Mouse (Mus musculus) Muller cell, postnatal 12 days (primary cell): ENCODE results near the gene Clta.
A peak's percentile ranks its signal among the peaks of the same experiment; 100 is the strongest.
"Not testable (repeated sequence)": the region's sequence is repeated elsewhere in the genome, so short reads cannot be mapped to it uniquely, and the experiment has no call there.

ENCODE experiments used
- DNase-seq: peaks from one replicate; pipeline ENCODE4 v3.0.0-alpha.2; 2015; ENCODE audit errors: inconsistent ontology term

Clta gene

DNA sequence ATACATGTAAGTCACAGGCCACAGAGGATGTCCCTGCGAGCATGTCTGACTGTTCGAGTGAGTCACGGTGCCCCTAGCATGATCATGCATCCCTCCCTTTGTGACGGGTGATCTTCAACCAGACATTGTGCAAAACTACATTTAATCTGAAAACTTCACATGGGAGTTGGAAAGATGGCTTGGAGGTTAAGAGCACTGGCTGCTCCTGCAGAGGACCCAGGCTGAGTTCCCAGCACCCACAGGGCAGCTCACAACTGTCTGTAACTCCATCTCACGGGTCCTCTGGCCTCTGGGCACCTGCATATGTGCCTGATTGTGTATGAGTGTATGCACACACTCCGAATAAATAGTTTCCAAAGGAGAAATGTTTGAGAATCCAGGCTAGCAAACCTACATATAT, 20.0 kb downstream of the Clta start:
- no peak for DNase-seq

DNA sequence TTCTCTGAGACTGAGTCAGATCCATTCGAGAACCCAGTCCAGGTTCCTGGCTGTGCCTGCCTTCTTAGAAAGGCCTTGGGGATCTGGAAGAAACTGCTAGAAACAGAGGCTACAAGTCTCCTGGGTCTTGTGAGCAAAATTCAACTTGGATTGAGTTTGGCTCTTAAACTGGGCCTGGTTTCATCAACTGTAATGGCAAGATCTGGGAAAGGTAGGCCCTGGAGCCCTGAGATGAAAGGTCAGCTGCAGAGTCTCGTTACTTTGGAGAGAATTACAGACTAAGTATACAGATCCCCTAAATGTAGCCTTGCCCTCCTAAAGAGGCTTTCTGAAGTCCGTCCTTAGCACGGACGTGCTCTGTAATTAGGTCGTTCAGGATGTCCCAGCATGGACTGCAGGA, 21.3 kb downstream of the Clta start:
- no peak for DNase-seq

DNA sequence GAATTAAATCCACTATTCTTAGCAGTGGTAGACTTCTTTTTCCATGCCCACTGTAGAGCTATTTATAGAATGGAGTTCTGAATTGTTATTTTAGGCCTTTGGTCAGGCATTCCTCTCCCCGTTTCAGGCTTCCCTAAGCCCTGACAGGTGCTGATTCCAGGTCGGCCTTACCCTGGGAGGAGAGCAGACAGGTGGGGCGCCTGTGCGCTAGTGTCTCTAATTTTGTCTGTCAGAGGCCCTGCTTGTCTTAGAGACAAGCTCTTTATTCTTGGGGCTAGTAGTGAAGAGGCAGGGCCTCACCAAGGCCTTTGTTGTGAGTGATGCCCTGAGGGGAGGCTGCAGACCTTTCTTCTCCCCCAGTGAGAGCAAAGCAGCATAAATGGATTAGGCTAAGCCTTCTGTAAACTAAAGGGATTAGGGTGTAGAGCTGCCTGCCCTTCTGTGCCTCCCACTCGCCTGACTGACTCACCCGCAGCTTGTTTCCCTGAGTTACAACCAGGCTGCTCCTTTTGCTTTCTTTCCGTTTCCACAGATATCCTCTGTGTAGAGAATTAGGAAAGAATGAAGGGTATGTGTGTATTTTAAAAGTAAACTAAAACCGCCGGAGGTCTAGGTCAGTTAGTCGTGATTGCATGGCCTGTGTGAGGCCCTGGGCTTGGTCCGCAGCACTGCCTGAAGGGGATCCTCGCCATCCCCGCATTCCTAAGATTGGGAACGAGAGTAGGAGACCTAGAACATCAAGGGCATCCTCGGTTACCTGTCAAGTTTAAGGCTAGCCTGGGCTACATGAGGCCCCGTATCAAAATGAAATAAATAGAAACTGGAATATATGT, 24.3 kb downstream of the Clta start:
- DNase-seq = peak; percentile 68

DNA sequence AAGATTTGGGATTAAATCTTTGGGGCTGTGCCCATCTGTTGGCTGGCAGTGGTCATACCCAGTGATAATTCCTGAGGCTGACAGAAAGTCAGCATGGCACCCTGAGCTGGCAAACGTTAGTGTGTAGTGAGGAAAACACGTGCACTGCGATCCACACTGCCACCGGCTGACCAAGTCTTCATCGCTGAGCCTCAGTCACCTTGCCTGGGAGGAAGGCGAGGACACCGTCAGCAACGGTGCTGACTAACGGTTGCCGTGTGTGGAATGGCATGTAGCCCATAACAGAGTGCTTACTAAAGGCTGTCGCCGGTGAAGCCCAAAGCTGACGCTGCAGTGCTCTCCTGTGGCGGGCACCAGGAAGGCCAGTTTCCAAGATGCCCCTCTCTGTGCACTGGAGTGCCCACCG, 25.4 kb downstream of the Clta start:
- DNase-seq = no peak

DNA sequence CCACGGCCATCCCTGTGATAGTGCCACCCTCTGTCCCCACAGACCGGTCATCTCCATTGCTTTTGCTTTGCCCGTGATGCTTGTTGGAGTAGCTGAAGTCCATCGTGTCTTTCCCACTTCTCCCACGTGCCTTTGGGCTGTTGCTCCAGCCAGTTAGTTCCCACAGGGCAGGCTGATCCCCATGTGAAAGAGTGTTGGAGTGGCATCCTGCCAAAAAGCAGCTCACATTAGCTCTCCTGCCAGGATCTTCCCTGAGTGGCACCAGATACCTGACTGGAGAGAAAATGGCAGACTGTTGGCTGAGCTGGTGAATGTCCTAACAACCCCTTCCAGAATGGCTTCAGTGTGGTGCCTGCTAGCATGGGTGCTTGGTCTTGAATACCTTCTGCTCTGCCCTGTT, 27.3 kb downstream of the Clta start:
- peak; percentile 40 for DNase-seq

DNA sequence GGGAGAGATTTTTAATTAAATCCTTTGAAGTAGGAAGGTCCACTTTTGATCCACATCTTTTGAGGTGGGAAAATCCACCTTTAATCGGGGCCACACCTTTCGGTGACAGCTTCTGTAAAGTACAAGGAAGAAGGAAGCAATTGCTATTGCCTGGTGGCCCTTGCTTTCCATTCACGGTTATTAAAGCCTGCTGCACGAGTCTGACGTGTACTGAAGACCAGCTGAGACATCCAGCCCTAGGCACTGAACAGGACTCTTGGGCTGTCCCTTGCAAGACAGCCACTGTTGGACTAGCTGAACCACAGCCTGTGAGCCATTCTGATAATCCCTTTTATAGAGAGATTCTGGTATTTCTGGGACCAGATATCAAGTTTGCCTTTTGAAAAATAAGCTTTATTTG, 32.2 kb downstream of the Clta start:
- no peak for DNase-seq

DNA sequence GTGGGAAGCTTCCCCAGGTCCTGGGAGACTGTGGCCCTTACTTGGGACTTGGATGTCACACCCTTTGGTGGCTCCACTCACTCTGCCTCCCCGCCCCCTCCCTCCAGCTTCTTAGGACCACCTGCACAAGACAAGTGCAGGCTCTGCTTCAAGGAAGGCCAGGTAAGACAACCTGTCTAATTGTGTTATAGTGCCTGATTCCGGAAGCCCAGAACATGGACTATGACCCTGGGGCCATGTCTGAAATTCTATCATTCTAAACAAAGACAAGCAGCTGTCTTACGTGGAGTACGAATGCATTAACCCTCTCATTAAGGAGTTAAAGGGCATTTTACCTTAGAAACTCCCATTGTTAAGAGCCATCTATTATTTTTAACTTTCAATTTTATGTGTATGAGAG, 36.5 kb downstream of the Clta start:
- no peak for DNase-seq

DNA sequence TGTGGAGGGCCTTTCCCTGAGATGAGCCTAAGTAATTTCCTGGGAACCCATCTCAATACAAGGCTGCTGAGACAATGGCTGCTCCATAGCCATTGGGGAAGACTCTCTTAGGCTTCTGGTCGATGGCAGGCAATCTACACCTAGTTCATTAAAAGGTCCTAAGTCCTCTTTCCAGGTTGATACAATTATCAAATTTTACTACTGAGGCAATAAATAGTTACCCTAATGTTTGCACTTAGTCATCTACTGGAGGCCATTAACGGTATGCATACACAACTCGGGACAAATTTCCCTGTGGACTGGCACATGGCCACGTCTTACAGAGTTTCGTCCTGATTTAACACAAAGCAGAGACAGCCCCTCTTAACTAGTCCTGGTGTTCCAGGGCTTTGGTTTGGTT, 38.2 kb downstream of the Clta start:
- DNase-seq = no peak

DNA sequence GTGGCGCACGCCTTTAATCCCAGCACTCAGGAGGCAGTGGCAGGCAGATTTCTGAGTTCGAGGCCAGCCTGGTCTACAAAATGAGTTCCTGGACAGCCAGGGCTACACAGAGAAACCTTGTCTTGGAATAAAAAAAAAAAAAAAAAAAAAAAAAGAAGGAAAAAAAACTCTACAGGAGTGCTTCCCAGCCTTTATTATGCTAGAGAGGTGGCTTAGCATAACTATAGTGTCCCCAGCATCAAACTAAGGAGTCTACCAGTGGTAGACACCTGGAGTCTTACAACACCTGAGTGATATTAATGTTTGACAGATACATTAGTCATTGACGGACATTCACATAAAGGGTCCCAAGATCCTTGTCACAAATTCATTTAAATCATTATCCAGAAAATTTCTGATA, 38.9 kb downstream of the Clta start:
- DNase-seq = not testable (repeated sequence)

DNA sequence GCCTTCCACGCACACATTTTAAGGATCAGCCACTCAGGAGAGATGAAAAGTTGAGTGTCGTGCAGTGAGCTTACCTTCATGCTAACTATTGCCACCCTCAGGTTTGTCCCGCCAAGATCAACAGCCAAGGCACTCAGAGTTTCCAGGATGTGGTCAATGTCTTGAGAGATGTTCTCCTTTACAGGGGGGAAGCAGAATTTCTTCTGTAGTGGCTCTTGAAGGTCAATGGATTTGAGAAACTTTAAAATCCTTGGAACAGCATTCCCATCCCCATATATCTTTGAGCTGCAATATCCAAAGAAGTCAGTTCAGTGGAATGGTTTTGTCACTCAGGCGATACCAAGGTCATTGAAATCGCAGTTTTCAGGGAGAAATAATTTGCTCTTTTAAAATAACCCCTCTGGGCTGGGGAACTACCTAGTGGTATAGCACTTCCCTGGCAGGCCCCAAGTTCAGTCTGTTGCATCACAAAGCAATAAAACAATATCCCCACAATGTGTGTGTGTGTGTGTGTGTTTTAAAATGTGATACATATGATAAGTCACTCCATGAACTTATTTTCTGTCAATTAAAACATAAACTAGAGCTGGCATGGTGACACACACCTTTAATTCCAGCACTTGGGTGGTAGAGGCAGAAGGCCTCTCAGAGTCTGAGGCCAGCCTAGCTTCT, 40.6 kb downstream of the Clta start:
- DNase-seq = no peak

DNA sequence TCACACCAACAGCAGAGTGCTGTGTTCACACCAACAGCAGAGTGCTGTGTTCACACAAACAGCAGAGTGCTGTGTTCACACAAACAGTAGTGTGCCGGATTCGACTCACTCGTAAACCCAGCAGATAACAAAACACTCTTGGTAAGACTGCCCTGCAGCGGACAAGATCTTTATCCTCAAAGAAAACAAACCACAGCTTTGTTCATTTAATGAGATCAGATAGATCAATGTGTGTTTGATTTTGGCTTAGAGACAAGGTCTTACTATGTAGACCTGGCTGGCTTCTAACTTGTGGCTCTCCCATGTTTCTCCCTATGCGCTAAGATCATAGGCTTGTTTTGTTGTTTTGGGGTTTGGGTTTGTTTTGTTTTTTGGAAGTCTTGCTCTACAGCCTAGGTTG, 41.8 kb downstream of the Clta start:
- DNase-seq = no peak

DNA sequence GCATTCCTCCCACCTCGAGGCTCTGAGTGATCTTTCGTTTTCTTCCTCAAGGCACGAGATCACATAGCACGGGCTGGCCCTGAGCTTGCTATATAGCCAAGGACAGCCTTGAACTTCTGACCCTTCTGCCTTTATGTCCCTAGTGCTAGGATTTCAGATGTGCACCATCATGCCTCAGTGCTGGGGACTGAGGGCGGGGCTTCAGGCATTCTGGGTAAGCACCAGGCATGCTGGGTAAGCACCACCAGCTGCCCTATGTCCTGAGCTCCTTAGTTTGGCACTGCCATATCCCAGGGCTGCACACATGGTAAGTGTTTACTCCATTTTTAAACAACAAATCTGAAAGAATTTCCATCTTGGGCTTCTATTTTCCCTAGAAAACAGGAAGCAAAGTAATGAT, 45.6 kb downstream of the Clta start:
- no peak for DNase-seq

DNA sequence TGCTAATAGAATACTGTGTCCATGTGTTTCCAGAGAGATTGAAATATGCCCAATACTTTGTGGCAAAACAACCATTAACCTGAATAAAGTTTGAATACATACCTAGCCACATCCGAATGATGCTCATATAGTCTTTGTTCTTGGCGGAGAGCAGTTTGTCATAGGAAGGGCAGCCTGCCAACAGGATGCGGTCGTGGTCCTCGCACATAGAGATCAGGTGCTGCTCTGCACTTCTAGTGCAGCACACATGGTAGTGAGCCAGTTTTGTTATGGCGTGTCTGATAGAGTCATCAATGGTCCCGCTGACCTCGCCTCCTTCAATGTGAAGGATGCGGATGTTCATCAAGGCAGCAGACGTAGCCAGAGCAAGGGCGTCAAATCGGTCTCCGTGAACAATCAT, 55.4 kb downstream of the Clta start:
- no peak for DNase-seq

DNA sequence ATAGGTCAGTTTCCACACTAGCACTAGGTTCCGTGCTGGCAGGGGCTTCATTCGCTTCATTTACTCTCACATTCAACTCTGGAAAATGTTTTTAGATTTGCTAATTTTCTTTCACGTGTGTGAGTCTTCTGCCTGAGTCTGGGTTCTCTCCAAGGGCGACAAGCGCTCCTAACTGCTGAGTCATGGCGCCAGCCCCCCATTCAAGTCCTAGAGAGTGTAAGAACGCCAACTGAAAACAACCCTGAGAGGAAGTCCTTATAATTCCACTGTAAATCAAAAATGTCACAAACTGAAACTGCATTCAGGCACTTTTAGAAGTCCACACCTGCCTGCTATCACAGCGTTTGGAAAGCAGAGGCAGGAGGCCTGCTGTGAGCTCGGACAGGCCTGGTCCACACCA, 57.8 kb downstream of the Clta start:
- no peak for DNase-seq

DNA sequence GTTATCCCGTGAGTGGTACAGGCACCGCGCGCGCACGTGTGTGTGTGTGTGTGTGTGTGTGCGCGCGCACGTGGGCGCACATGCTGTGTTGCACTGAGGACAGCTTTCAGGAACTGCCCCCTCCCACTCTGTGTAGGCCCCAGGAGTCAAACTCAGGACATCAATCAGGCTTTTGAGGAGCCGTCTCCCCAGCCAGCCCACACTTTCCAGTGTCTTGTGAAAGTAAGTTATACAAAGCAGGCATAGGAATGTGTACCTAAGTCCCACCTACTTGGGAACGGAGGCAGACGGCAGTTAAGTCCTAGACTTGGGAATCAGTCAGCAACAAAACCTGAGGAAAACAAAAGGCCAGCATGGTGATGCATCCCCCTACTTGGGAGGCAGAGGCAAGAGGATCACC, 58.6 kb downstream of the Clta start:
- no peak for DNase-seq

DNA sequence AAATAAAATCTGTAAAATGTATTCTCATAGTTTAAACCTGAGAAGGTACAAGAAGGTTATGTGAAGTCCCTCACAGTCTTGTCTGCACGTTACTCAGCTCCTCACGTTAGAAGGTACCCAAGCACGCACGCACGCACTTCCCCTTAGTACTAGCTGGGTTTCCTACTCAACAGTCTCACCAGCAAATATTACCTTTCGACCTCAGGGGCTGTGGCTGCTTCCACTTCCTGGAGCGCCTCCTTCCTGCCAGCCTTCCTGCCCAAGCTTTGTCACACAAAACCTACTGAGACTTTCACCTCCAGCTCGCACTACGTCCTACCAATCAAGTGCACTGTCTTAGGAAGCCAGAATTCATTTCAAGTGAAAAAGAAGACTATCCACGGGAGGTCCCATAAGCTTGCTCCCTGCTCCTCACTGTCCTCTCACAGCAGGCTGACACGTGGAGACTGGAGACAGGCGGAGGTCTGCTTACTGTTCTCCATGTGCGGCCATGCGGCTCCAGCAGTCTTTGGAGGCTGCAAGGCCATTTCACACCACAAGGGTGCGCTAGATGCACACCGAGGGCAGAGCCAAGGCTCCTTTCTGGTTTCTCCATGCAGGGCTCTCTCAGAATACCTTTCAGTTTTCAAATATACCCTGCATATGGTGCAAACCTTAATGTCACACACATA, 61.2 kb downstream of the Clta start:
- DNase-seq = peak; percentile 51

DNA sequence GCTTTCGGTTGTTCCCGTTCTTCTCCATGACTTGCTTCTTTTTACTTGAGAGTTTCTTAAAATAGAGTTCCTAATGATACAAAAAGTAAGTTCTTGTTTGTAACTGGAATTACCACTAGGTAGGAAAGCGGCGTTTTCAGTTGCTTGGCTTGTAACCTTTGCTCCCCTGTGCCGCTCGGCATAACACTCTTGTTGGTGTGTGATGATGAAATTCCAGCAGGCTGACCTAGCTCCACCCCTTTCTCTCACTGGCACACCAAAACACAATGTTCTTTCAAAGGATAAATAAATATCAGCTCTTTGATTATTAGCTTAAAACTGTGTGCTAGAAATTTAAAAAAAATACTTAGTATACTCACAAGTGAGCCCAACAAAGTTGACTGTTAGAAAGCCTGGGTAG, 62.6 kb downstream of the Clta start:
- no peak for DNase-seq

DNA sequence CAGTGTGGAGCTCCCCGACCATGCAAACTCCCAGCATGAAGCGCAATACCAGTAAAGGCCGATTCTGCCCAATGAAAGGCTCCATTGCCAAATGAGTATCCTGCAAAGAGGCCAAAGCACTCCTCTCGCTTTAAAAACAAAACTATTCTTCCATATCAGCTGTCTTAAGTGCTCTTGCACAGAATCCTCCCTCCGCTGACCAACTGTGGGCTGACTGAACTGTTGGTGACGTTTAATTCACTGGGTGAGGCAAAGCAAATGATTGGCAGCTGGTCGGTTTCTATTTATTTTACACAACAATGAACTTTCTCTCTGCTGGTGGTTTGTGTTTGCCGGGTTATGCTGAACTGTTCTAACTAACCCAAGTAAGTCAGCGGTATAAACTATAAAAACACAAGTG, 64.5 kb downstream of the Clta start:
- no peak for DNase-seq

DNA sequence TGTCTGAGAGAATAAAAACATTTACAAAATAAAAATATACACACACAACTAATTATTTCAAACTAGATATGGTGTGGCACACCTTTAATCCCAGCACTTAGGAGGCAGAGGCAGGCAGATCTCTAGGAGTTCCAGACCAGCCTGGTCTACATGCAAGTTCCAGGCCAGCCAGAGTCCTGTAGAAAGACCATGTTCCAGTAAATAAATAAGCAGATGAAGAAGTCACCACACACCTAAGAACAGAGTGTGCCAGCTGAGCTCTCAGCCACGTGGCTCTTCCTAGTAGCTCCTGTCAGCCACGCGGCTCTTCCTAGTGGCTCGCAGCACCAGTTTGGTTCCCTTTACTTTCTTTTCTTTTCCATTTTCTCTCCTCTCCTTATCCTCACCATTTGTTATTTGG, 65.2 kb downstream of the Clta start:
- DNase-seq = no peak

DNA sequence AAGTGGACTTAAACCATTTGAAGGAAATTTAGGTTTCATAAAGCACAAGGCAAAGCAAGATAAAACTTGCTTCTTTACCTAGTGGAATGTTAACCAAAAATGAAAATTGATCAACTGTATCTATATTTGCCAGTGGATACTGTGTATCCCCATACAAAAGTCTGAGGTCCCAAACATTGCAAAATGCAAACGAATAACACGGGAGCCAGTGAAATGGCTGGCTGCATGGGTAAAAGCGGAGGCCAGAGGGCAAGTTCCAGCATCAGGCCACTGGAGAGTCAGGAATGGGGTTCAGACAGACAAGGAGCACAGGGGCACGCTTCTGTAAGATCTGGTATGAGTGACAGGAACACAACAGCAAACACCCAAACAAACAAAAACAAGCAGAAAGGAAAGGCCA, 66.4 kb downstream of the Clta start:
- DNase-seq = no peak

DNA sequence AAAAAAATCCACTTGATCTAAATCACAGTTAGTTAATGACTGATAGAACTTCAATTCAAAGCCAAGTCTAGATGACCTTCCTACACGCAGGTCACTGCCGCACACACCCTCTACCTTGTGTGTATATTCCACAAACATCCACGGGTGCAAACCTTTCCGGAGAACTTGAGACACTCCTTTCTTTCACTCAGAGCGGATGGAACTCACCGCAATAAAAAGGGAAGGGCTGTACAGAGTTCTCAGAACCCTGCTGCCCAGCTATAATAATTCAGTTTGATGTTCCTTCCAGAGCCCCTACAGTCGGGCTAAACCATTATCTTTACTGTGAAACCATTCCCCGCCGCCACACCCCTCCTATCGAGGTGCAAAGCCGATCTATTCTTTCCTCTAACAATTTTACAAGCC, 67.5 kb downstream of the Clta start:
- DNase-seq = no peak

DNA sequence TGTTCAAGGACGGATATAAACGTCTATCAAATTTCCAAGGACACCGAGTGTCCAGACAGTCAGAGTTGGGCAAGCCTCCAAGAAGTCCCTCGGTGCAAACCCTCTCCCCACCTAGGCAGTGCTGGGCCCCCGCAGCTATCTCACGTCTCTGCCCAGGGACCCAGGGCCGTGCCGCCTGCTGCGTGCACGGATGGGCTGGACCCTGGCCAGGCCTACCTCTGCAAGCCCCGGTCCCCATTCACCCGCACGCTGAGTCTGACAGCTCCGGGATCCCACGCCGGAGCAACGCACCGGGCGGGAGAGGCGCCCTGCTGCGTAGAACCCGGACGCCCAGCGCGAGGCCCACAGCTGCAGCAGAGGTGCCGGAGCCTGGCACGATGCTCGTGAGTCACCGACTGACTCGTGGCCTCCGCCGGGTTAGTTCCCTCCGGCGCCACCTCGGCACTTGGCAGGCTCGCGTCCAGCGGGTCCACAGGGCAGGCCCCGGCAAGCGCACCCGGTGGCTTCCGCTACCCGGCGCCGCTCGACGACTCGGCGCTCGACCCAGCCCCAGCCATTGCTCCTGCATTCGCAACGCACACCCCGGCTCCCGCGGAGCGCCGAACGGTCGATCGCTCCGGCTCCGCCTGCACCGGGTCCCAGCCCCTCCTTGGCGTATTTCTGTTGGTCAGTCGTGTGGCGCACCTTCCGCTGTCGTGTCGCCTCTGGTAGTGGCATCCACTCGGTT, 68.1 kb downstream of the Clta start:
- DNase-seq = peak; percentile 96
